Mouse (Mus musculus): ENCODE data around the gene Fam160a1. TPM values are rescaled to one million over a fixed set of nuclear protein-coding genes. Genes with fewer than 3 reads are reported as not detected.

The Fam160a1 gene
- polyA plus RNA-seq, 1 experiment, result 8.9 TPM

DNA sequence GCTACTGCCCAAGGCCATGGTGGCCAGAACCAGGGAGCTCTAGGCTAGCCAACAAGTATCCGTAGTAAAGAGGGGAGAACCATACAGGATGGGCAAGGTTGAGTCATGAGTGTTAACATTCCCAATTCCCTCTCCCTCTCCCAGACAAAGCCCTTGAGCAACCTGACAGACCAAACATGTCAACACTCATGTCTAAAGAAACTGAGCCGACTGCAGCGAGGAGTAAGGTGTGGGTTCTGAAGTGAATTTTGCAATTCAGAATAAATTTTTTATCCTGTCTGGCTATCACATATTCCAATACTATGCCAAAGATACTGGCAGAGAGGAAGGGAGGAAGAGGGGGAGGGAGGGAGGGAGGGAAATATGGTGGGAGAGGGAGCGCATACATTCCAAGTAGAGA lies 36.6 kb upstream of the Fam160a1 start:
- Histone ChIP-seq H3K27me3 (ENCODE audit: control insufficient read depth, insufficient read depth, insufficient read length) (no peaks in the 10 kb centered on the region), H3K36me3 (ENCODE audit: control insufficient read depth, insufficient read depth) (no peaks in the 10 kb centered on the region), H3K79me2 (ENCODE audit: control insufficient read depth, insufficient read depth) (peaks cover 7% of the 10 kb centered on the region), H3K79me3 (ENCODE audit: low read depth) (no peaks in the 10 kb centered on the region), H3K4me3 (ENCODE audit: insufficient read depth, poor library complexity, severe bottlenecking) (no peak overlapping the region), H3ac (ENCODE audit: control insufficient read depth, insufficient read length, low read depth) (no peak overlapping the region)
- TF ChIP-seq MAX (IDR thresholded peaks at IDR 0.05), result no peak
- no peak for TF ChIP-seq FOSL1 (IDR thresholded peaks at IDR 0.05; ENCODE audit: insufficient read depth, low read length, poor library complexity, severe bottlenecking)
- no peak for TF ChIP-seq CTCF (IDR thresholded peaks at IDR 0.05; ENCODE audit: control insufficient read depth, insufficient read depth, insufficient read length)
- TF ChIP-seq CEBPB (IDR thresholded peaks at IDR 0.05; ENCODE audit: low read depth), result no peak
- TF ChIP-seq USF1 (IDR thresholded peaks at IDR 0.05; ENCODE audit: low read depth), result no peak
- no peak for TF ChIP-seq MYOD1 (IDR thresholded peaks at IDR 0.05; ENCODE audit: control insufficient read depth, insufficient read length, low read depth)
- no peak for TF ChIP-seq MYOG (IDR thresholded peaks at IDR 0.05; ENCODE audit: control insufficient read depth, extremely low read depth, insufficient read length)

DNA sequence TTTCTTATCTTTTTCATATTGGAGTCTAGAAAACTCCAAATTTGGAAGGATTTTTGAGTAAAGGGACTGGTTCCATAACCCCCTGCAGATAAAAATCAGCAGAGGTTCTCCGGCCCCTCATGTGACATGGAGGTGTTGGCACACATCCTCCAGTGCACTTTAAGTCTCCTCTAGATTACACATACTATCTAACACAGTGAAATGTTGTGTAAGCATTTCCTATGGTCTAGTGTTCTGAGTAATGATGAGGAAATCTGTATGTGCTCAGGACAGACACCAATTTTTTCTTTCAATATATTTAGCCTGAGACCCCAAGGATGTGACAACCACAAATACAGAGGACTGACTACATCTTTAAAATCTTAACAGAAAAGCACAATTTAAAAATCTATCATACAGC lies 33.0 kb upstream of the Fam160a1 start:
- Histone ChIP-seq H3K27me3 (ENCODE audit: control insufficient read depth, insufficient read depth, insufficient read length) (no peaks in the 10 kb centered on the region), H3K4me3 (ENCODE audit: insufficient read depth, poor library complexity, severe bottlenecking) (no peak overlapping the region), H3ac (ENCODE audit: control insufficient read depth, insufficient read length, low read depth) (no peak overlapping the region), H3K79me3 (ENCODE audit: low read depth) (no peaks in the 10 kb centered on the region), H3K79me2 (ENCODE audit: control insufficient read depth, insufficient read depth) (no peaks in the 10 kb centered on the region), H3K36me3 (ENCODE audit: control insufficient read depth, insufficient read depth) (no peaks in the 10 kb centered on the region)
- TF ChIP-seq FOSL1 (IDR thresholded peaks at IDR 0.05; ENCODE audit: insufficient read depth, low read length, poor library complexity, severe bottlenecking), result no peak
- TF ChIP-seq MAX (IDR thresholded peaks at IDR 0.05), result no peak
- no peak for TF ChIP-seq USF1 (IDR thresholded peaks at IDR 0.05; ENCODE audit: low read depth)

DNA sequence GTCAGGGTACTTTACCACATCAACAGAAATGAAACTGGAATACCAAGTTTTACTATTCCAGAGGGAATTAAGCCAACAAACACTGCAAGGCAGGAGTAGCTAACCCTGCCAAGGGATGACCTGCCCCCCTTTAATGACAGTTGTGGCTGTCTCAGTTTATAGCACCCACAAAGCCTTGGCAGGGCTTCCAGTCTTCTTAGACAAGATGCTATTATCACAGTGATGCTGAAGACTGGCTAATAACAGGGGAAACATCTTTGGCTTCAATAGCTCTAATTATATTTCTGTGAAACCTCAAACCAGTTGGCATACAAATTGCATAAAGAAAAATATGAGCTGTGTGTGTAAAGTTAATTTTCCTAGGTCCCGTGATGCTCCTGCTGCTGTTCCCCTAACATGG lies 29.2 kb upstream of the Fam160a1 start:
- Histone ChIP-seq H3K36me3 (ENCODE audit: control insufficient read depth, insufficient read depth) (no peaks in the 10 kb centered on the region), H3K79me2 (ENCODE audit: control insufficient read depth, insufficient read depth) (no peaks in the 10 kb centered on the region), H3ac (ENCODE audit: control insufficient read depth, insufficient read length, low read depth) (no peak overlapping the region), H3K79me3 (ENCODE audit: low read depth) (peaks cover 1% of the 10 kb centered on the region), H3K27me3 (ENCODE audit: control insufficient read depth, insufficient read depth, insufficient read length) (no peaks in the 10 kb centered on the region), H3K4me3 (ENCODE audit: insufficient read depth, poor library complexity, severe bottlenecking) (no peak overlapping the region)
- TF ChIP-seq CEBPB (IDR thresholded peaks at IDR 0.05; ENCODE audit: low read depth), result peak; percentile 4
- TF ChIP-seq CTCF (IDR thresholded peaks at IDR 0.05; ENCODE audit: control insufficient read depth, insufficient read depth, insufficient read length), result no peak

DNA sequence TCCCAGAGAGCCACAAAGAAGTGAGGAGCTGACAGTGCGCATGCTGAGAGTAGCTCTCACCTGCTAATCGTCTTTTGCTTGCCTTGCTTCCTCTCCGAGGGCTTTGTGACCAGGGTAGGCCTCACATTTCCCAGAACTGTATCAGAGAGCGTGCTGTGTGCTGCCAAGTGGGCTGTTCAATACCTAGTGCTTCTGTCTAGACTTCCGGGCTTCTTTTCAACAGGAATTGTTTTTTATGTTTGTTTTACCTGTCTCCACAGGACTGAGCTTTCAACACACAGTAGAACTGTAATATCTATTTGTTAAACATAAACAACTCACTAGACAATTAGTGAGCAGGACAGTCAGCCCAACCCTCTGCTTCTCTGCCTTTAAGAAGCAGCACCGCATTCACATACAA lies 28.2 kb upstream of the Fam160a1 start:
- TF ChIP-seq CEBPB (IDR thresholded peaks at IDR 0.05; ENCODE audit: low read depth) (no peak), MAX (IDR thresholded peaks at IDR 0.05) (no peak), MYOG (IDR thresholded peaks at IDR 0.05; ENCODE audit: control insufficient read depth, extremely low read depth, insufficient read length) (no peak), FOSL1 (IDR thresholded peaks at IDR 0.05; ENCODE audit: insufficient read depth, low read length, poor library complexity, severe bottlenecking) (no peak), MYOD1 (IDR thresholded peaks at IDR 0.05; ENCODE audit: control insufficient read depth, insufficient read length, low read depth) (no peak), USF1 (IDR thresholded peaks at IDR 0.05; ENCODE audit: low read depth) (no peak), CTCF (IDR thresholded peaks at IDR 0.05; ENCODE audit: control insufficient read depth, insufficient read depth, insufficient read length) (no peak)
- Histone ChIP-seq H3K79me3 (ENCODE audit: low read depth) (peaks cover 1% of the 10 kb centered on the region), H3ac (ENCODE audit: control insufficient read depth, insufficient read length, low read depth) (no peak overlapping the region), H3K79me2 (ENCODE audit: control insufficient read depth, insufficient read depth) (no peaks in the 10 kb centered on the region), H3K4me3 (ENCODE audit: insufficient read depth, poor library complexity, severe bottlenecking) (no peak overlapping the region), H3K36me3 (ENCODE audit: control insufficient read depth, insufficient read depth) (no peaks in the 10 kb centered on the region), H3K27me3 (ENCODE audit: control insufficient read depth, insufficient read depth, insufficient read length) (no peaks in the 10 kb centered on the region)

DNA sequence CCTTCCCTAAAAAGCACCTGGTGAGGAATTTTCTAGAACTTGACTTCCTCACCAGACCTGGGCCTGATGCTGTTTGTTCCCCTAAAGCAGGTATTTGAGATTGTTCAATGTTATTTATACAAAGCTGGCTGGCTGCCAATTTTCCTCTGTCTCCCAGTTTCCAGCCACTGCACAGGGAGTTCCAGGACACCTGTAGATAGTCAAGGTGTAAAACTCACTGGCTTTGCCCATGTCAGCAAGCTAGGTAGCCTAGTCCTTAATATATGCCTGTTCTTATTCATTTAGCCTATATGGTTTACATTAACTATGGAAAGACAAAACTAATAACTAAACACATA lies 25.8 kb upstream of the Fam160a1 start:
- no peaks in the 10 kb centered on the region for H3K79me2 ChIP-seq (ENCODE audit: control insufficient read depth, insufficient read depth)
- peaks cover 6% of the 10 kb centered on the region for H3K79me3 ChIP-seq (ENCODE audit: low read depth)
- no peaks in the 10 kb centered on the region for H3K36me3 ChIP-seq (ENCODE audit: control insufficient read depth, insufficient read depth)
- H3ac ChIP-seq (ENCODE audit: control insufficient read depth, insufficient read length, low read depth), result no peak overlapping the region
- H3K27me3 ChIP-seq (ENCODE audit: control insufficient read depth, insufficient read depth, insufficient read length), result no peaks in the 10 kb centered on the region
- TF ChIP-seq MAX (IDR thresholded peaks at IDR 0.05) (no peak), MYOG (IDR thresholded peaks at IDR 0.05; ENCODE audit: control insufficient read depth, extremely low read depth, insufficient read length) (no peak), MYOD1 (IDR thresholded peaks at IDR 0.05; ENCODE audit: control insufficient read depth, insufficient read length, low read depth) (no peak), CEBPB (IDR thresholded peaks at IDR 0.05; ENCODE audit: low read depth) (no peak), CTCF (IDR thresholded peaks at IDR 0.05; ENCODE audit: control insufficient read depth, insufficient read depth, insufficient read length) (no peak), USF1 (IDR thresholded peaks at IDR 0.05; ENCODE audit: low read depth) (no peak), FOSL1 (IDR thresholded peaks at IDR 0.05; ENCODE audit: insufficient read depth, low read length, poor library complexity, severe bottlenecking) (no peak)
- H3K4me3 ChIP-seq (ENCODE audit: insufficient read depth, poor library complexity, severe bottlenecking), result no peak overlapping the region

DNA sequence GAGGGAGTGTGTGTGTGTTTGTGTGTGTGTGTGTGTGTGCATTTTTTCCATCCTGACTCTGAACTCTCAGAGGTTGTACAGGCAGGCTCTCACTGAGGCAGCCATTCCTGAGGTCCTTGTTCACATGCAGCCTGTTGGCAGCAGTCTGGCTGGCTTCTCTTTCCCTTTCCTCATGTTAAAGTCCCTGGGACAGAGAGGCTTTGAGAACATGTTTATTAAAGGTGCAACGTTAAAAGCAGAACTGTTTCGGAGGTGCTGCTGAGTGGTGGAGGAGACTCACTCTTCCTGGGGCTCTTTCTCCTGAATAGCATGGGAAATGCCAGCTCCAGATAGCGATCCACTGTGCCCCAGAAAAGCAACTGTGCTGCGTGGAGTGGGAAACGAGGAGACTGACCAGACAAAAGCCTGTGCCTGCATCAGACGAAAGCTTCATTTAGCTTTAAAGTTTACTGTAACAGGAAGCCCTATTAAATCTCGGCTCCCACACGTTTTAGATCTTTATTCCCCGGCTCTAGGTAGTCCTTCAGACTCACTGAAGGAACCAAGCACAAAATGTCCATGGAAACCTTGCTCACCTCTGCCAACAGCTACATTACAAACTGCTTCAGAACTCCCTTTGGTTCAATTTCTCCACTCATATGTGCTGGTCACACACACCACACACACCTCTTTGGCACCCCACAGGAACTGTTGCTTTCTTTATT lies 25.2 kb upstream of the Fam160a1 start:
- Histone ChIP-seq H3K4me3 (ENCODE audit: insufficient read depth, poor library complexity, severe bottlenecking) (no peak overlapping the region), H3K79me2 (ENCODE audit: control insufficient read depth, insufficient read depth) (no peaks in the 10 kb centered on the region), H3K27me3 (ENCODE audit: control insufficient read depth, insufficient read depth, insufficient read length) (no peaks in the 10 kb centered on the region), H3K79me3 (ENCODE audit: low read depth) (peaks cover 8% of the 10 kb centered on the region), H3K36me3 (ENCODE audit: control insufficient read depth, insufficient read depth) (no peaks in the 10 kb centered on the region), H3ac (ENCODE audit: control insufficient read depth, insufficient read length, low read depth) (no peak overlapping the region)
- no peak for TF ChIP-seq CEBPB (IDR thresholded peaks at IDR 0.05; ENCODE audit: low read depth)
- TF ChIP-seq USF1 (IDR thresholded peaks at IDR 0.05; ENCODE audit: low read depth), result no peak
- no peak for TF ChIP-seq MYOD1 (IDR thresholded peaks at IDR 0.05; ENCODE audit: control insufficient read depth, insufficient read length, low read depth)
- no peak for TF ChIP-seq MYOG (IDR thresholded peaks at IDR 0.05; ENCODE audit: control insufficient read depth, extremely low read depth, insufficient read length)
- TF ChIP-seq MAX (IDR thresholded peaks at IDR 0.05), result no peak
- TF ChIP-seq CTCF (IDR thresholded peaks at IDR 0.05; ENCODE audit: control insufficient read depth, insufficient read depth, insufficient read length), result no peak
- no peak for TF ChIP-seq FOSL1 (IDR thresholded peaks at IDR 0.05; ENCODE audit: insufficient read depth, low read length, poor library complexity, severe bottlenecking)

Measured in C2C12 (cell line).